Mouse (Mus musculus): ENCODE results near the gene 1700056E22Rik. TPM values are rescaled to one million over a fixed set of nuclear protein-coding genes. Genes with fewer than 3 reads are reported as not detected.

Gene 1700056E22Rik
- 0.52 and 0.54 TPM in 2 replicates for polyA plus RNA-seq (2014; fragmentation: Nextera tagmentation; extraction: Ambion mirVana)

DNA sequence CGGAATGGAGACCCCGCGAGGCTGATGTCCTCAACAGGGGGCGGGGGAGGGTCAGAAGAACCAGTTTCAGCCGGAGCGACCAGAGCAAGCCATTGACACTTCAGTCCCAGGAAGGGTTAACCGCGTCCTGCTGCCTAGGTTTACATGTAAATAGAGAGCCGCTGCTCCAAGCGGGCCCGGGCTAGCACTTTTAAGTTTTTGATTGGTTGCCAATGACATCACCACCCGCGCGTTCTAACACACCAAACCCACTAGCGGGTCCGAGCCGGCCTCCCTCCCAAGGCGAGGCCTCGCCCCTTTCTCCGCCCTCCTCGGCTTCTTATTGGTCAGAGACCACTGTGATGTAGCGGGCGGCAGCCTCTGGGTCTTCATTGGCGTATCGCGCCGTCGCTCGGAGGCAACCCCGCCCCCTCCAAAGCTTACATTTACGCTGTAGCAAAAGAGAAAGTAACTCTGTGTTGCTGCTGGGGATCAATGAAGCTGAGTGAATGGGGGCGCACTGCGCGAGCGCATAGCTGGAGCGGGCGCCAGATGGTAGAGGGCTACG is at the start of gene 1700056E22Rik:
Gene 1700056E22Rik, minus strand, starts transcription at position 291 of the 547 bp plus-strand sequence.
- Histone ChIP-seq H3K36me3 (ENCODE audit: control insufficient read depth, insufficient read depth, low read length) (no peaks in the 10 kb centered on the region), H3K9ac (ENCODE audit: low read length) (peak within 1 kb of the TSS; percentile 89), H3K4me1 (ENCODE audit: control insufficient read depth, insufficient read depth, low read length) (no peaks in the 10 kb centered on the region; the same call in 1 of the 2 replicates), H3K27ac (replicated peaks; ENCODE audit: low read depth, low read length) (peak within 1 kb of the TSS; percentile 89), H3K27me3 (ENCODE audit: control insufficient read depth, insufficient read depth, low read length) (no peaks in the 10 kb centered on the region), H3K4me2 (ENCODE audit: low read depth, severe bottlenecking) (peak within 1 kb of the TSS; percentile 83), H3K9me3 (ENCODE audit: control insufficient read depth, low read length) (no peaks in the 10 kb centered on the region), H3K4me3 (ENCODE audit: low read depth, low read length) (peak within 1 kb of the TSS; percentile 75)
- DNase-seq (ENCODE audit: low spot score), result peak; percentile 99
- WGBS, result under 1% methylated on average over 38 of the region's 38 CpGs
- peak; percentile 99 for ATAC-seq (ENCODE audit: insufficient number of reproducible peaks, low FRiP score, low TSS enrichment, low read depth)

DNA sequence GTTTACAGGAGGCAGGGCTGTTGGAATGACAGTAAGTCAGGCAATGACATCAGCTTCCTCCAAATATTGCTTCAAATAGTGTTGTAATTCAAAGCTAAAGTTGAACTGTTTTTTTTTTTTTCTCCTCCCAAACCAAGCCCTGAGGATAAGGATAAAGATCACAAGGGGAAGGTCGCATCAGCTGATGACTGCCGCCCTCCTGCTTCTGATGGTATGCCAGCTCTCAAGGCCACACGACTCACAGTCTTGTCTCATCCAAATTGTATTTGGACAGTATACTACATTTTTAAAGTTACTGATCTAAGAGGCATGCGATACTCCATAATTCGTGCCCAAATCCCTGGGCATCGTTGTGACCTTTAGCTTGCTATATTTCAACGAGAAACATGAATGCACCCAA is 49.1 kb upstream of the 1700056E22Rik start:
- ATAC-seq (ENCODE audit: insufficient number of reproducible peaks, low FRiP score, low TSS enrichment, low read depth), result no peak
- WGBS, result 88% methylated on average over 7 of the region's 7 CpGs

DNA sequence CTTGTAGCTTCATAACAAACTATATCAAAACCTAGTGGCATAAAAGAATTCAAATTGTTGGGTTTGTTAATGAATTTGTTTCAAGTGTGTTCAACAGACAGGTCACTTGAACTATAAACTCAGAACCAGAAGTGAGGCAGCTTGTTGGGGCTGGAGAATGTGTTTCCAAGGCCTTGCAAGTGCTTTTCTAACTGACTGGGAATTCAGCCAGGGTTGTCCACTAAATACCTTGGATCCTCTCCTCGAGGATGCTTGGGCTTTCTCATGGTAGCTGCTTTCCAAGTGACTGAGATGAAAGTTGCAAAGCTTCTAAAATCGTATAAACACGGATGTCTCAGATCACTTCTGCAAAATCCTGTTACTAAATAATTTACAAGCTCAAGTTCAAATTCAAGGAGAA is 48.6 kb upstream of the 1700056E22Rik start:
- Histone ChIP-seq H3K9ac (ENCODE audit: low read length) (no peak overlapping the region), H3K4me1 (ENCODE audit: control insufficient read depth, insufficient read depth, low read length) (no peaks in the 10 kb centered on the region), H3K4me2 (ENCODE audit: low read depth, severe bottlenecking) (no peak overlapping the region), H3K27me3 (ENCODE audit: control insufficient read depth, insufficient read depth, low read length) (no peaks in the 10 kb centered on the region), H3K36me3 (ENCODE audit: control insufficient read depth, insufficient read depth, low read length) (no peaks in the 10 kb centered on the region), H3K9me3 (ENCODE audit: control insufficient read depth, low read length) (no peaks in the 10 kb centered on the region), H3K4me3 (ENCODE audit: low read depth, low read length) (no peak overlapping the region), H3K27ac (replicated peaks; ENCODE audit: low read depth, low read length) (no peak overlapping the region)
- ATAC-seq (ENCODE audit: insufficient number of reproducible peaks, low FRiP score, low TSS enrichment, low read depth) (no peak), DNase-seq (ENCODE audit: low spot score) (no peak)
- 86% methylated on average over 3 of the region's 3 CpGs for WGBS

More for the DNA sequence above, 49.1 kb upstream of the 1700056E22Rik start:
- H3K9ac ChIP-seq (ENCODE audit: low read length), result no peak overlapping the region
- H3K27ac ChIP-seq (replicated peaks; ENCODE audit: low read depth, low read length), result no peak overlapping the region
- H3K4me2 ChIP-seq (ENCODE audit: low read depth, severe bottlenecking), result no peak overlapping the region
- H3K27me3 ChIP-seq (ENCODE audit: control insufficient read depth, insufficient read depth, low read length), result no peaks in the 10 kb centered on the region
- no peak overlapping the region for H3K4me3 ChIP-seq (ENCODE audit: low read depth, low read length)
- no peaks in the 10 kb centered on the region for H3K36me3 ChIP-seq (ENCODE audit: control insufficient read depth, insufficient read depth, low read length)
- no peaks in the 10 kb centered on the region for H3K4me1 ChIP-seq (ENCODE audit: control insufficient read depth, insufficient read depth, low read length)
- no peak for DNase-seq (ENCODE audit: low spot score)
- H3K9me3 ChIP-seq (ENCODE audit: control insufficient read depth, low read length), result no peaks in the 10 kb centered on the region

DNA sequence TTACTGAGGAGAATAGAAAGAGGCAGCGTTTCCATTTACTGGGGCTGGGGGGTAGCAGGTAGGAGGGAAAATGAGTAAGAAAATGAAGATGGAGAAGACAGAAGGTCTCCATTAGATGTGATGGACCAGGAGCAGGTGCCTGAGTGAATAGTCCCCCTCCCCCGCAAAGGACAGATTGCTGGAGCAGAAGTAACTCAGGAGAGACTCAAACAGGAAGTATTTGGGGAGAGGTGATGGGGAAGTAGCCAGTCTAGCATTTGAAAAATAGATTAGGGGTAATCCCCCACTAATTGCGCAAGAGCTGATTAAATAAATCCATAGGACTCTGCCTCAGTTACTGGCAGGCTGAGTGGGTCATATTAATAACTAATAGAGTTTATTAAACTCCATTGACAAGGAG is 45.2 kb upstream of the 1700056E22Rik start:
- no peak overlapping the region for H3K27ac ChIP-seq (replicated peaks; ENCODE audit: low read depth, low read length)
- no peaks in the 10 kb centered on the region for H3K36me3 ChIP-seq (ENCODE audit: control insufficient read depth, insufficient read depth, low read length)
- WGBS, result 94% methylated on average over 3 of the region's 3 CpGs

DNA sequence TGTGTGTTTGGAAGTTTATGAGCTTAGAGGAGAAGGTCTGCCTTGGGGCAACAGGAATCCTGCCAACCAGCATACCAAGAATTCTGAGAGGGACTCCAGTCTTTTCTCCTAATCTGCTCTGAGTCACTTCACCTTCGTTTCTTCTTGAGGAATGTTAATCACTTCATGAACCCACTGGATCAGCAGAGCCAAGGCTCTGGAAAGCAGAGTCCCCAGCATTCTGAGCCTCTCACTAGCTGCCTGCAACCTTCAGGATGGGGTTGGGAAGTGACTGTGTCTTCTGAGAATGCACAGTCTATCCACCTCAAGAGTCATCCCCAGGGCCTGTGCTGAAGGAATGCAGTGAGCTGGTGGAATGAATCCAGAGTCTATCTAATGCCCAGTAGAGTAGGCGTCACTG is 42.7 kb upstream of the 1700056E22Rik start:
- no peaks in the 10 kb centered on the region for H3K9me3 ChIP-seq (ENCODE audit: control insufficient read depth, low read length)
- H3K4me1 ChIP-seq (ENCODE audit: control insufficient read depth, insufficient read depth, low read length), result no peaks in the 10 kb centered on the region
- H3K4me2 ChIP-seq (ENCODE audit: low read depth, severe bottlenecking), result no peak overlapping the region
- DNase-seq (ENCODE audit: low spot score) (no peak), ATAC-seq (ENCODE audit: insufficient number of reproducible peaks, low FRiP score, low TSS enrichment, low read depth) (no peak)
- no peak overlapping the region for H3K27ac ChIP-seq (replicated peaks; ENCODE audit: low read depth, low read length)
- 57% methylated on average over 2 of the region's 2 CpGs for WGBS
- no peaks in the 10 kb centered on the region for H3K27me3 ChIP-seq (ENCODE audit: control insufficient read depth, insufficient read depth, low read length)
- no peak overlapping the region for H3K4me3 ChIP-seq (ENCODE audit: low read depth, low read length)
- no peaks in the 10 kb centered on the region for H3K36me3 ChIP-seq (ENCODE audit: control insufficient read depth, insufficient read depth, low read length)
- H3K9ac ChIP-seq (ENCODE audit: low read length), result no peak overlapping the region

More for the DNA sequence above, 45.2 kb upstream of the 1700056E22Rik start:
- H3K9me3 ChIP-seq (ENCODE audit: control insufficient read depth, low read length), result no peaks in the 10 kb centered on the region
- H3K9ac ChIP-seq (ENCODE audit: low read length), result no peak overlapping the region
- no peaks in the 10 kb centered on the region for H3K4me1 ChIP-seq (ENCODE audit: control insufficient read depth, insufficient read depth, low read length)
- no peak overlapping the region for H3K4me2 ChIP-seq (ENCODE audit: low read depth, severe bottlenecking)
- DNase-seq (ENCODE audit: low spot score) (no peak), ATAC-seq (ENCODE audit: insufficient number of reproducible peaks, low FRiP score, low TSS enrichment, low read depth) (no peak)
- H3K27me3 ChIP-seq (ENCODE audit: control insufficient read depth, insufficient read depth, low read length), result no peaks in the 10 kb centered on the region
- H3K4me3 ChIP-seq (ENCODE audit: low read depth, low read length), result no peak overlapping the region

DNA sequence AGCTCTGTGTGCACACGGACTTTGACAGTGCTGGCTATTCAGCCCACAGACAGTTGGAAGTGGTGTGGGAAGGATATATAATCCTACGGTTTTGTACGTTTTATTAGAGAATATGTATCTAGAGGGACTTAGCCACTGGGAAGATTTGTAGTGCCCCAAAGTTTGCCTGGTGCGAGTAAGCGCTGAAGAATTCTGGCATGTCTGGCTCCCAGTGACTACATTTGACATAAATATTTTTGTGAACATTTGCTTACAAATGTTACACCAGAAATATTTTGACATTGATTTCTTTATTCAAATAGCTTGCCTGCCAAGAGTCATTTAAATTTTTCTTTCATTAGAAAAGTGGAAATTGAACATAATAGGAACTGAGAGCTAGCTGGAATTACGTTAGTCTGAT is 42.0 kb upstream of the 1700056E22Rik start:
- H3K4me1 ChIP-seq (ENCODE audit: control insufficient read depth, insufficient read depth, low read length), result no peaks in the 10 kb centered on the region
- H3K9me3 ChIP-seq (ENCODE audit: control insufficient read depth, low read length), result no peaks in the 10 kb centered on the region
- H3K36me3 ChIP-seq (ENCODE audit: control insufficient read depth, insufficient read depth, low read length), result no peaks in the 10 kb centered on the region
- DNase-seq (ENCODE audit: low spot score) (no peak), ATAC-seq (ENCODE audit: insufficient number of reproducible peaks, low FRiP score, low TSS enrichment, low read depth) (no peak)
- WGBS, result 88% methylated on average over 6 of the region's 6 CpGs
- H3K27me3 ChIP-seq (ENCODE audit: control insufficient read depth, insufficient read depth, low read length), result no peaks in the 10 kb centered on the region
- H3K4me3 ChIP-seq (ENCODE audit: low read depth, low read length), result no peak overlapping the region
- H3K4me2 ChIP-seq (ENCODE audit: low read depth, severe bottlenecking), result no peak overlapping the region
- no peak overlapping the region for H3K27ac ChIP-seq (replicated peaks; ENCODE audit: low read depth, low read length)
- no peak overlapping the region for H3K9ac ChIP-seq (ENCODE audit: low read length)

DNA sequence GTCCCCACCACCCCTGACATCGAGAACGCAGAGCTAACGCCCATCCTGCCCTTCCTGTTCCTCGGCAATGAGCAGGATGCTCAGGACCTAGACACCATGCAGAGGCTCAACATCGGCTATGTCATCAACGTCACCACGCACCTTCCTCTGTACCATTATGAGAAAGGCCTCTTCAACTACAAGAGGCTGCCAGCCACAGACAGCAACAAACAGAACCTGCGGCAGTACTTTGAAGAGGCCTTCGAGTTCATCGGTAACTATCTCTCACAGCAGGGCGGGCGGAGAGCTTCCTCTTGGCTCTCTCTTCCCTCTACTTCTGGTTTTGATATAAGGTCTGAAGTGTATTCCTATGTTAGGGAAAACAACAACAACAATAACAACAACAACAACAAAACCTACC is 34.9 kb upstream of the 1700056E22Rik start:
- 97% methylated on average over 12 of the region's 12 CpGs for whole genome bisulfite sequencing
- H3K27ac ChIP-seq (replicated peaks; ENCODE audit: low read depth, low read length), result no peak overlapping the region
- no peaks in the 10 kb centered on the region for H3K36me3 ChIP-seq (ENCODE audit: control insufficient read depth, insufficient read depth, low read length)
- no peak for ATAC-seq (ENCODE audit: insufficient number of reproducible peaks, low FRiP score, low TSS enrichment, low read depth)
- no peak for DNase-seq (ENCODE audit: low spot score)
- H3K4me1 ChIP-seq (ENCODE audit: control insufficient read depth, insufficient read depth, low read length), result no peaks in the 10 kb centered on the region
- H3K4me2 ChIP-seq (ENCODE audit: low read depth, severe bottlenecking), result no peak overlapping the region
- no peak overlapping the region for H3K9ac ChIP-seq (ENCODE audit: low read length)
- no peak overlapping the region for H3K4me3 ChIP-seq (ENCODE audit: low read depth, low read length)
- no peaks in the 10 kb centered on the region for H3K9me3 ChIP-seq (ENCODE audit: control insufficient read depth, low read length)
- H3K27me3 ChIP-seq (ENCODE audit: control insufficient read depth, insufficient read depth, low read length), result no peaks in the 10 kb centered on the region

DNA sequence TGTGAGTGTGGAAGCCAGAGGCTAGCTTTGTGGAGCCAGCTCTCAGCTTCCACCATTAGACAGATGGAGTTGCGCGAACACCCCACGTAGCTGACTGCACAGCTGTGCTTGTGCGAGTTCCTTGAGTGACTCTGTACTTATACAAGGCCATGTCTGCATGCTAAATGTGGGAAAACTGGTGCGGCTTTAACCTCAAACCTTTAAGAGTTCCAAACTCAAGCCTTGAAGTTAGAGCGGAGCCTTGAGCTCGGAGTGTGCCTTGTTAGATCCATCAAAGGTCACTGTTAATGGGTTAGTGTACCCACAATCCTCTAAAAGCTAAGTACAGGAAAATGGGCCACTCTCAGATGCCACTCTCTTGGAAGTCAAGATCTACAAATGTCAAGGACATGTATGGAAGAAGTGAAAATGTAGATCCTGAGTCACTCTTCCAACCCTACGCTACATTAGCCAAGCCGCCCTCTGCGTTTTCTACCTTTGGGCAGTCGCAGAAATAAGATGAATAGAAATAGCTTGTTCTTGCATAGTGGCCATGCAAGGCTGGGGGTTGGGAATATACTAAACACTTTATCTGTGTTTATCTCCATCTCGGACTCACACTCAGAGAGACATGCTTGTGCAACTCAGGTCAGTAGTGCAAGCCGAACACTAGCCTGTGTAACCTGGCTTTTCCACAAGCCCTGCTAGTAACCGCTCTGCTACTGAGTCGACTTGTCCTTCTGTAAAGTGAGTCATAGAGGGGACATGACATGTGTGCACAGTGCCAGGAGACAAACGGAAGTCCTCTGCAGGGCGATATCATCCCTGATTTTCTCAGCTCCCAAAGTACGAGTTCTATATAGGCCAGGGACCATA is 33.8 kb upstream of the 1700056E22Rik start:
- Histone ChIP-seq H3K4me3 (ENCODE audit: low read depth, low read length) (no peak overlapping the region), H3K4me1 (ENCODE audit: control insufficient read depth, insufficient read depth, low read length) (no peaks in the 10 kb centered on the region), H3K9me3 (ENCODE audit: control insufficient read depth, low read length) (no peaks in the 10 kb centered on the region), H3K36me3 (ENCODE audit: control insufficient read depth, insufficient read depth, low read length) (no peaks in the 10 kb centered on the region), H3K9ac (ENCODE audit: low read length) (no peak overlapping the region), H3K27ac (replicated peaks; ENCODE audit: low read depth, low read length) (no peak overlapping the region), H3K4me2 (ENCODE audit: low read depth, severe bottlenecking) (no peak overlapping the region), H3K27me3 (ENCODE audit: control insufficient read depth, insufficient read depth, low read length) (no peaks in the 10 kb centered on the region)
- no peak for ATAC-seq (ENCODE audit: insufficient number of reproducible peaks, low FRiP score, low TSS enrichment, low read depth)
- WGBS, result 93% methylated on average over 18 of the region's 18 CpGs
- DNase-seq (ENCODE audit: low spot score), result no peak
